Mouse (Mus musculus): ENCODE results near the gene Gsk3a.

Gene Gsk3a

GRCm38 (mm10) chr7:25227523-25228300, 9.9 kb downstream of the Gsk3a start:
- DNase-seq (ENCODE audit: low read depth in 2 of 2, low spot score in 2 of 2), result no peak

GRCm38 (mm10) chr7:25222275-25222967, 15.2 kb downstream of the Gsk3a start:
- DNase-seq (ENCODE audit: low read depth in 2 of 2, low spot score in 2 of 2), result no peak

GRCm38 (mm10) chr7:25221102-25221883, 16.4 kb downstream of the Gsk3a start, which contains the start of gene Zfp526:
TSS of gene Zfp526 (plus strand) at chr7:25221425.
- DNase-seq (ENCODE audit: low read depth in 2 of 2, low spot score in 2 of 2), result peak; percentile 92 to 95

GRCm38 (mm10) chr7:25220457-25221101, 17.1 kb downstream of the Gsk3a start, which contains the start of gene Dedd2:
TSS of gene Dedd2 (minus strand) at chr7:25220615.
- no peak for DNase-seq (ENCODE audit: low read depth in 2 of 2, low spot score in 2 of 2)

- peak; percentile 96 to 98 for DNase-seq (ENCODE audit: low read depth in 2 of 2, low spot score in 2 of 2)
These were observed 17.7 kb downstream of the Gsk3a start for GRCm38 (mm10) chr7:25219756-25220456.

GRCm38 (mm10) chr7:25219416-25219750, 18.3 kb downstream of the Gsk3a start:
- no peak for DNase-seq (ENCODE audit: low read depth in 2 of 2, low spot score in 2 of 2)

- peak in 1 of 2 experiments; percentile 36 for DNase-seq (ENCODE audit: low read depth in 2 of 2, low spot score in 2 of 2)
These were observed 18.8 kb downstream of the Gsk3a start for GRCm38 (mm10) chr7:25218705-25219415.

GRCm38 (mm10) chr7:25217653-25218395, 19.8 kb downstream of the Gsk3a start:
- DNase-seq (ENCODE audit: low read depth in 2 of 2, low spot score in 2 of 2), result no peak

GRCm38 (mm10) chr7:25214172-25214571, 23.5 kb downstream of the Gsk3a start:
- DNase-seq (ENCODE audit: low read depth in 2 of 2, low spot score in 2 of 2), result no peak

GRCm38 (mm10) chr7:25213099-25213498, 24.6 kb downstream of the Gsk3a start:
- DNase-seq (ENCODE audit: low read depth in 2 of 2, low spot score in 2 of 2), result no peak

GRCm38 (mm10) chr7:25210482-25210881, 27.2 kb downstream of the Gsk3a start:
- no peak for DNase-seq (ENCODE audit: low read depth in 2 of 2, low spot score in 2 of 2)

- DNase-seq (ENCODE audit: low read depth in 2 of 2, low spot score in 2 of 2), result no peak
These were observed 28.5 kb downstream of the Gsk3a start for GRCm38 (mm10) chr7:25209161-25209622.

- no peak for DNase-seq (ENCODE audit: low read depth in 2 of 2, low spot score in 2 of 2)
These were observed 31.4 kb downstream of the Gsk3a start for GRCm38 (mm10) chr7:25206094-25206830.

- peak; percentile 66 to 71 for DNase-seq (ENCODE audit: low read depth in 2 of 2, low spot score in 2 of 2)
These were observed 32.1 kb downstream of the Gsk3a start for GRCm38 (mm10) chr7:25205355-25206093.

GRCm38 (mm10) chr7:25203624-25204023, 34.0 kb downstream of the Gsk3a start:
- no peak for DNase-seq (ENCODE audit: low read depth in 2 of 2, low spot score in 2 of 2)

- DNase-seq (ENCODE audit: low read depth in 2 of 2, low spot score in 2 of 2), result no peak
These were observed 40.1 kb downstream of the Gsk3a start for GRCm38 (mm10) chr7:25197384-25198018.

GRCm38 (mm10) chr7:25196107-25196506, 41.5 kb downstream of the Gsk3a start:
- DNase-seq (ENCODE audit: low read depth in 2 of 2, low spot score in 2 of 2), result no peak
